Mouse (Mus musculus) neural tube, embryonic 12.5 days (tissue): ENCODE measurements around the gene Dnah9. TPM values are rescaled to one million over a fixed set of nuclear protein-coding genes. Genes with fewer than 3 reads are reported as not detected.
A peak's percentile ranks its signal among the peaks of the same experiment; 100 is the strongest.

ENCODE experiments used
- ATAC-seq: fragments of 200-750 bp; cut with Nextera tagmentation; 2 replicates; pipeline ENCODE4 v1.8.0; 2017; ENCODE audit warnings: low read depth, mild to moderate bottlenecking, moderate TSS enrichment, moderate library complexity; ENCODE audit not compliant: low FRiP score
- H3K27ac ChIP-seq: fragments of 300-500 bp; sonication (generic); 2 replicates; pipeline ENCODE4 v1.5.1; 2016
- H3K27me3 ChIP-seq: fragments of 300-500 bp; sonication (generic); replicated peaks from 2 replicates; pipeline ENCODE4 v1.6.1; 2016; ENCODE audit warnings: mild to moderate bottlenecking
- H3K36me3 ChIP-seq: fragments of 300-500 bp; sonication (generic); 2 replicates; pipeline ENCODE4 v1.6.1; 2016; ENCODE audit warnings: mild to moderate bottlenecking
- H3K4me1 ChIP-seq: fragments of 300-500 bp; sonication (generic); 2 replicates; pipeline ENCODE4 v1.6.1; 2016
- H3K4me2 ChIP-seq: fragments of 300-500 bp; sonication (generic); replicated peaks from 2 replicates; pipeline ENCODE4 v1.6.1; 2016; ENCODE audit warnings: mild to moderate bottlenecking
- H3K4me3 ChIP-seq: fragments of 300-500 bp; sonication (generic); 2 replicates; pipeline ENCODE4 v1.5.1; 2016
- H3K9ac ChIP-seq: fragments of 300-500 bp; sonication (generic); 2 replicates; pipeline ENCODE4 v1.6.1; 2016; ENCODE audit warnings: mild to moderate bottlenecking
- H3K9me3 ChIP-seq: fragments of 300-500 bp; sonication (generic); 2 replicates; pipeline ENCODE4 v1.6.1; 2016; ENCODE audit warnings: mild to moderate bottlenecking
- WGBS: fragments of 180-500 bp; shearing (Covaris S2); methylation state at CpG from one replicate; pipeline ENCODE4 v1.1.7; 2016; 5-methylcytosine and 5-hydroxymethylcytosine counted together
- polyA plus RNA-seq: library from polyadenylated mRNA; unstranded; fragments of >200 nt; fragmentation: Nextera tagmentation; extraction: Ambion mirVana; gene quantifications from 2 replicates; pipeline ENCODE4 v1.2.1, GENCODE M21; 2016

The Dnah9 gene
- polyA plus RNA-seq, 1 experiment from 2014 or later: 1.1 TPM

DNA sequence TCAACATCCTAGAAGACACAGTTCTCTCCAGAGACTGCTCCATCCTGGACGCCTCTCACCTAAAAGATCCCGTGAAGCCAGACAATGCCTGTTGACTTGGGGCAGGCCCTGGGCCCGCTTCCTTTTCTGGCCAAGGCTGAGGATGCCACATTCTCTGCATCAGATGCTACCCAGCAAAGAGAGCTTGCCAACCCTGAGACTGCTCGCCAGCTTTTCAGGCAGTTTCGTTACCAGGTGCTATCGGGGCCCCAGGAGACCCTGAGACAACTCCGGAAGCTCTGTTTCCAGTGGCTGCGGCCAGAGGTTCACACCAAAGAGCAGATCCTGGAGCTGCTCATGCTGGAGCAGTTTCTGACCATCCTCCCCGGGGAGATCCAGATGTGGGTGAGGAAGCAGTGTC lies 354.0 kb downstream of the Dnah9 start:
- Histone ChIP-seq H3K4me2 (no peak overlapping the region), H3K4me3 (no peak overlapping the region), H3K27me3 (no peaks in the 10 kb centered on the region), H3K9me3 (no peaks in the 10 kb centered on the region), H3K36me3 (peaks cover 26% of the 10 kb centered on the region), H3K27ac (no peak overlapping the region), H3K9ac (no peak overlapping the region), H3K4me1 (0 out of 2 replicates have a peak, but pooled peaks cover 4% of the 10 kb centered on the region)
- WGBS: 94% methylated on average over 9 of the region's 9 CpGs
- no peak for ATAC-seq

- Histone ChIP-seq H3K36me3 (peaks cover 23% of the 10 kb centered on the region), H3K4me2 (no peak overlapping the region), H3K27me3 (no peaks in the 10 kb centered on the region), H3K4me3 (no peak overlapping the region), H3K9ac (no peak overlapping the region), H3K9me3 (no peaks in the 10 kb centered on the region), H3K27ac (no peak overlapping the region), H3K4me1 (peaks cover 8% of the 10 kb centered on the region; the same call in 1 of the 2 replicates)
- WGBS: 31% methylated on average over 5 of the region's 5 CpGs
- ATAC-seq: no peak
Measured at GRCm38 (mm10) chr11:65812088-65812487, 356.3 kb downstream of the Dnah9 start.

GRCm38 (mm10) chr11:65807601-65808000 lies 360.8 kb downstream of the Dnah9 start:
- Histone ChIP-seq H3K27ac (no peak overlapping the region), H3K4me3 (peak overlapping the region; percentile 80), H3K4me1 (peaks cover 11% of the 10 kb centered on the region; the same call in 1 of the 2 replicates), H3K36me3 (no peaks in the 10 kb centered on the region), H3K9me3 (no peaks in the 10 kb centered on the region), H3K27me3 (no peaks in the 10 kb centered on the region), H3K9ac (peak overlapping the region; percentile 74), H3K4me2 (peak overlapping the region; percentile 89)
- WGBS: 52% methylated on average over 7 of the region's 7 CpGs
- peak; percentile 27 for ATAC-seq

GRCm38 (mm10) chr11:65806909-65807504 lies 361.3 kb downstream of the Dnah9 start, which contains the start of gene Zkscan6:
TSS of gene Zkscan6 (plus strand) at chr11:65807175.
- H3K4me2 ChIP-seq: peak within 1 kb of the TSS; percentile 89
- peak; percentile 98 for ATAC-seq
- no peaks in the 10 kb centered on the region for H3K27me3 ChIP-seq
- H3K9ac ChIP-seq: peak within 1 kb of the TSS; percentile 74
- peak within 1 kb of the TSS; percentile 75; the same call in 1 of the 2 replicates for H3K27ac ChIP-seq
- H3K4me3 ChIP-seq: peak within 1 kb of the TSS; percentile 80
- WGBS: under 1% methylated on average over 58 of the region's 58 CpGs
- no peaks in the 10 kb centered on the region for H3K36me3 ChIP-seq
- H3K9me3 ChIP-seq: no peaks in the 10 kb centered on the region
- peaks cover 8% of the 10 kb centered on the region; the same call in 1 of the 2 replicates for H3K4me1 ChIP-seq

DNA sequence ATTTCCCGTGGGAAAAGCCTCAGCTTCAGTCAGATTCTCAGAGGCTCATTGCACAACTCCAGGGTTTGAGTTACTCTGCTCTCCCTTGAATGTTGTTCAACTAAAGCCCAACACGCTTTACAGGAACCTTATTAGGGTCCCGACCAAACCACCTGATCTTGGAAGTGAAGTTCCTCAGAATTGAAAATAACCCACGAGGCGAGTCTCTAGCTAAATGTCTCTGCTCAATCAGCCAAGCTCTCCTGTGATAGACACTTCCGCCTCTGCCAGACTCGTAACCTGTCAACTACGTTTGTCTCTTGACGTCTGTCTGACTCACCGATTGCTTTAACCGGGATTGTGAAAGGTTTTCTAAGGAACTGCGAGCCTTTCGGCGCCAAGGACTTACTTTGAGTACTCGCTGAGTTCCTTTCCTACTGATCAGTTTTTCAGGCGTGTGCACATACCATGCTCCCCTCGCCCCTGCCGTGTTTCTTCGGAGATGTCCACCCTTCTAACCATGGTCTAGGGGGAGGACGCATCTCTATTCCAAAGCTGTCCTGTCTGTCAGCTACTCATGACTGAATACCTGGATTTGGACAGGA lies 361.9 kb downstream of the Dnah9 start:
- Histone ChIP-seq H3K9ac (peak overlapping the region; percentile 48; the same call in 1 of the 2 replicates), H3K4me3 (peak overlapping the region; percentile 80), H3K27me3 (no peaks in the 10 kb centered on the region), H3K36me3 (no peaks in the 10 kb centered on the region), H3K9me3 (no peaks in the 10 kb centered on the region), H3K4me1 (peaks cover 8% of the 10 kb centered on the region; the same call in 1 of the 2 replicates), H3K4me2 (peak overlapping the region; percentile 89), H3K27ac (no peak overlapping the region)
- 2% methylated on average over 20 of the region's 20 CpGs for WGBS
- peak; percentile 52; the same call in 1 of the 2 replicates for ATAC-seq

DNA sequence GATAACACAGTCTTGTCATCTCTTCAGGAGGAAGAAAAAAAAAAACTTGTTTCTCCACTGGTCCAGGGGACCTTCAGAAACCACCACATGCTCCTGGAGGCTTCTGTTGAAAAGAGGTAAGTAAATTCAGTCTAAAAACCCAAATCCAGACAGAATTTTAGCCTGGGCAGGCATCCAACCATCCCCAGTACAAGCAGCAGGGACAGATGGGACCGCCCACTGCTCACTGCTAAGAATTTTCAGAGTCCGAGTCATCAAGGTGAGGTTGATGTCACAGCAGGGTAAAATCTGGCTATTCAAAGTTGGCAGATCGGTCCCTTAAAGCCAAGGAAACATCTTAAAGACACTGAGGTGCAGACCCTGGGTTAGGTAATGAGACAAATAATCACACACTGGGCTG lies 366.5 kb downstream of the Dnah9 start:
- Histone ChIP-seq H3K4me2 (no peak overlapping the region), H3K9ac (no peak overlapping the region), H3K9me3 (no peaks in the 10 kb centered on the region), H3K4me3 (no peak overlapping the region), H3K27me3 (no peaks in the 10 kb centered on the region), H3K27ac (no peak overlapping the region), H3K36me3 (no peaks in the 10 kb centered on the region), H3K4me1 (0 out of 2 replicates have a peak, but pooled peaks cover 3% of the 10 kb centered on the region)
- WGBS: 76% methylated on average over 3 of the region's 3 CpGs
- no peak for ATAC-seq

DNA sequence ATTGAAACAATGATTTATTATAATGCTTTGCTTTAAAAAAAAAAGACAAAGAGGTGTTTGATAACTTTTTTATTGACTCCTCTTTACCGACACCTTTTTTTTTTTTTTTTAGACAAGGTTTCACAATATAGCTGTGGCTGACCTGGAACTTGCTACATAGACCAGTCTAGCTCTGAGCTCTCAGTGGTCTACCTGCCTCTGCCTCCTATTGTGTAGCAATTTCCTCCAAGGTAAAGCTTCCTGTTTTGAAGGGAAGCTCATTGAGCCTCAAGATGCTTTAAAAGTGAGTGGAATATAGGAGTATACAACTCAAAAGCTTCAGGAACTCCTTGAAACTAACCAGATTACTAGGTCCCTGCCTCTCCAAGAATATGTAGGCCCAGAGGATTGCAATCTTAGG lies 372.5 kb downstream of the Dnah9 start:
- Histone ChIP-seq H3K4me1 (no peaks in the 10 kb centered on the region), H3K27me3 (no peaks in the 10 kb centered on the region), H3K4me2 (no peak overlapping the region), H3K4me3 (no peak overlapping the region), H3K36me3 (no peaks in the 10 kb centered on the region), H3K9me3 (no peaks in the 10 kb centered on the region), H3K27ac (no peak overlapping the region), H3K9ac (no peak overlapping the region)
- no peak for ATAC-seq
- 82% methylated on average over 1 of the region's 1 CpGs for WGBS

GRCm38 (mm10) chr11:65794428-65795219 lies 373.7 kb downstream of the Dnah9 start:
- Histone ChIP-seq H3K9me3 (no peaks in the 10 kb centered on the region), H3K9ac (no peak overlapping the region), H3K27me3 (no peaks in the 10 kb centered on the region), H3K4me1 (no peaks in the 10 kb centered on the region), H3K36me3 (no peaks in the 10 kb centered on the region), H3K27ac (no peak overlapping the region), H3K4me2 (no peak overlapping the region), H3K4me3 (no peak overlapping the region)
- 81% methylated on average over 10 of the region's 10 CpGs for WGBS
- ATAC-seq: no peak

GRCm38 (mm10) chr11:65788154-65788553 lies 380.2 kb downstream of the Dnah9 start, which contains the start of gene Map2k4:
TSS of gene Map2k4 (minus strand) at chr11:65788297.
- H3K36me3 ChIP-seq: no peaks in the 10 kb centered on the region
- peak within 1 kb of the TSS; percentile 72 for H3K27ac ChIP-seq
- 1% methylated on average over 34 of the region's 36 CpGs for WGBS
- H3K4me1 ChIP-seq: peaks cover 15% of the 10 kb centered on the region
- H3K27me3 ChIP-seq: no peaks in the 10 kb centered on the region
- peak within 1 kb of the TSS; percentile 99 for H3K9ac ChIP-seq
- ATAC-seq: peak; percentile 100
- H3K9me3 ChIP-seq: no peaks in the 10 kb centered on the region
- H3K4me3 ChIP-seq: peak within 1 kb of the TSS; percentile 98
- H3K4me2 ChIP-seq: peak within 1 kb of the TSS; percentile 81

GRCm38 (mm10) chr11:65787421-65788151 lies 380.8 kb downstream of the Dnah9 start:
- Histone ChIP-seq H3K4me1 (peaks cover 15% of the 10 kb centered on the region), H3K27ac (peak overlapping the region; percentile 72), H3K9ac (peak overlapping the region; percentile 99), H3K4me3 (peak overlapping the region; percentile 98), H3K4me2 (peak overlapping the region; percentile 81), H3K9me3 (no peaks in the 10 kb centered on the region), H3K36me3 (no peaks in the 10 kb centered on the region), H3K27me3 (no peaks in the 10 kb centered on the region)
- ATAC-seq: peak; percentile 82
- WGBS: under 1% methylated on average over 71 of the region's 71 CpGs

GRCm38 (mm10) chr11:65786160-65786559 lies 382.2 kb downstream of the Dnah9 start:
- H3K27me3 ChIP-seq: no peaks in the 10 kb centered on the region
- ATAC-seq: no peak
- H3K27ac ChIP-seq: no peak overlapping the region
- H3K9me3 ChIP-seq: no peaks in the 10 kb centered on the region
- peak overlapping the region; percentile 81 for H3K4me2 ChIP-seq
- WGBS: 94% methylated on average over 2 of the region's 2 CpGs
- no peak overlapping the region for H3K4me3 ChIP-seq
- no peak overlapping the region for H3K9ac ChIP-seq
- H3K4me1 ChIP-seq: peaks cover 15% of the 10 kb centered on the region
- no peaks in the 10 kb centered on the region for H3K36me3 ChIP-seq
